ENCODE assay signal across 10 mouse cellular contexts in the genomic region with DNA sequence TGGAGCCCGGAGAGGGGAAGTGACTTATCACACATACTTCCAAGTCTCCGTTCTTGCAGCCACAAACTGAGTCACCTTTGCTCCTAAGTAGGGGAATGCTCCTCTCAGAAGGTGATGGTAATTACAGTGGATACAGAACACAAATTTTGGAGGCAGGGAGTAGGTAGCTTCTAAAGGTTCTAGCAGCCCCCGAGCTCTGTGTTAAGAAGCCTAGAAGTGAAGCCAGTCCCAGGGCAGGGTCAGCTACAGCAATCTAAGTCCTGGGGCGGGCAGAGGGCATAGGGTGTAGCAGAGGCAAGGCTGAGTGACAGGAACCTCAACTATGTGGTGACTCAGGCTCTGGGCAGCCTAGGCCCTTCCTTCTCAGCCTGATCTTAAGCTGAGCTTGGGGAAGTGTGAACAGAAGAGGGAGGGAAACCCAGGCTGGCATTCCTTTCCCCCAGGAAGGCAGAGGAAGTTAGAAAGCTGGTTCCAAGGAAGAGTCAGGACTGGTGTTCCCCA. TPM values are rescaled to one million over a fixed set of nuclear protein-coding genes. Genes with fewer than 3 reads are reported as not detected.
A peak's percentile ranks its signal among the peaks of the same experiment; 100 is the strongest.
DNase-seq lines count a peak whose midpoint lies in the region; ATAC-seq and TF ChIP-seq lines count a peak whose summit lies in the region.
"Had no signal": no experiment of that assay in that cellular context is flagged by ENCODE, and none has a peak within 500 bp of the region (broad histone marks: within the 10 kb centered on the region; RNA-seq: fewer than 3 reads in every experiment).

No protein-coding gene starts in this region.

- ATAC-seq in lung, postnatal 0 days, result peak; percentile 87
- ATAC-seq in cerebellum, adult (ENCODE audit: insufficient number of reproducible peaks, low FRiP score, low TSS enrichment), result no peak

- no peaks in the 10 kb centered on the region for H3K79me2 ChIP-seq in MEL (ENCODE audit: control insufficient read depth, insufficient read depth, low read length, poor library complexity)
- no peaks in the 10 kb centered on the region for H3K79me2 ChIP-seq in heart, adult 2 months (replicated peaks; ENCODE audit: control insufficient read depth, insufficient read depth, low read length)

- H3K27me3 ChIP-seq in MEL (ENCODE audit: control insufficient read depth in 1 of 2, insufficient read depth in 2 of 2, low read length in 2 of 2), result no peaks in the 10 kb centered on the region
- no peaks in the 10 kb centered on the region for H3K27me3 ChIP-seq in heart, adult 2 months (ENCODE audit: control insufficient read depth, insufficient read depth, low read length)
- no peaks in the 10 kb centered on the region for H3K27me3 ChIP-seq in lung, postnatal 0 days (replicated peaks; ENCODE audit: insufficient read depth, low read length)

- peaks cover 8 to 57% of the 10 kb centered on the region in 2 experiments for H3K36me3 ChIP-seq in MEL (ENCODE audit: control insufficient read depth in 1 of 2, insufficient read depth in 2 of 2, low read length in 2 of 2)
- peaks cover 6% of the 10 kb centered on the region for H3K36me3 ChIP-seq in heart, adult 2 months (ENCODE audit: control insufficient read depth, insufficient read depth, low read length)
- H3K36me3 ChIP-seq in lung, postnatal 0 days (ENCODE audit: insufficient read depth, low read length), result peaks cover 2% of the 10 kb centered on the region; the same call in 1 of the 2 replicates

- no peaks in the 10 kb centered on the region for H3K9me3 ChIP-seq in MEL (replicated peaks; ENCODE audit: insufficient read depth, low read length)
- no peaks in the 10 kb centered on the region for H3K9me3 ChIP-seq in lung, postnatal 0 days (ENCODE audit: low read length)
- H3K9me3 ChIP-seq: G1E had no signal

- no peak overlapping the region for H3K4me3 ChIP-seq in MEL (ENCODE audit: control insufficient read depth in 1 of 2, insufficient read depth in 1 of 2, low read depth in 2 of 2, low read length in 2 of 2)
- no peak overlapping the region for H3K4me3 ChIP-seq in heart, adult 2 months
- H3K4me3 ChIP-seq in lung, postnatal 0 days (ENCODE audit: low read depth, low read length), result no peak overlapping the region

- intact Hi-C loops in heart, adult 2 months (cut with DNase I), result no loop called here

- TF ChIP-seq CTCF in MEL (IDR thresholded peaks at IDR 0.05 in 2 of 3, conservative IDR thresholded peaks at IDR 0.05 in 1 of 3; ENCODE audit: control insufficient read depth in 1 of 3, insufficient read depth in 1 of 3, low read depth in 2 of 3, low read length in 3 of 3, poor library complexity in 1 of 3, severe bottlenecking in 1 of 3), result no peak
- no peak for TF ChIP-seq CTCF in heart, adult 2 months (IDR thresholded peaks at IDR 0.05)
- no peak for TF ChIP-seq CTCF in lung, postnatal 0 days (IDR thresholded peaks at IDR 0.05)

- TF ChIP-seq EP300 in MEL (IDR thresholded peaks at IDR 0.05; ENCODE audit: low read depth in 1 of 2, low read length in 2 of 2), result peak; percentile 69 to 77; a peak in 2 of 4 replicates
- TF ChIP-seq EP300 in heart, adult 2 months (IDR thresholded peaks at IDR 0.05; ENCODE audit: insufficient read depth, low read depth, low read length), result 0 out of 2 replicates have a peak, but pooled peaks have one; percentile 20
- peak; percentile 64 for TF ChIP-seq EP300 in lung, postnatal 0 days (IDR thresholded peaks at IDR 0.05)

- no peak for TF ChIP-seq RAD21 in MEL (IDR thresholded peaks at IDR 0.05; ENCODE audit: low read depth, low read length)

- H3K27ac ChIP-seq in MEL (ENCODE audit: control insufficient read depth, low read depth, low read length), result peak overlapping the region; percentile 40
- H3K27ac ChIP-seq in heart, adult 2 months, result peak overlapping the region; percentile 48; the same call in 1 of the 2 replicates
- H3K27ac ChIP-seq in lung, postnatal 0 days (ENCODE audit: low read length), result peak overlapping the region; percentile 81
- H3K27ac ChIP-seq: liver, embryonic 14.5 days had no signal

- no peak overlapping the region for H3K9ac ChIP-seq in MEL (ENCODE audit: control insufficient read depth, low read depth, low read length, poor library complexity, severe bottlenecking)
- H3K9ac ChIP-seq in heart, adult 2 months (ENCODE audit: low read depth, low read length), result peak overlapping the region; percentile 3; the same call in 1 of the 2 replicates
- no peak overlapping the region for H3K9ac ChIP-seq in lung, postnatal 0 days (replicated peaks; ENCODE audit: low read depth)
- H3K9ac ChIP-seq: liver, embryonic 14.5 days had no signal

- DNase-seq in gastrocnemius, adult 18-20 months (ENCODE audit: low spot score), result peak; percentile 60
- no peak for DNase-seq in gastrocnemius, postnatal 4 days (ENCODE audit: low spot score in 2 of 2)
- DNase-seq in MEL (ENCODE audit: low read depth, low spot score), result peak; percentile 70
- peak in 1 of 2 experiments; percentile 65 for DNase-seq in heart, adult 2 months
- DNase-seq in lung, postnatal 0 days (ENCODE audit: low spot score), result peak; percentile 95
- no peak for DNase-seq in ovary, adult 18-20 months (ENCODE audit: low spot score)
- no peak for DNase-seq in kidney, adult 11 months

- H3K4me2 ChIP-seq in lung, postnatal 0 days (replicated peaks; ENCODE audit: low read depth, low read length), result no peak overlapping the region

- WGBS in heart, adult 2 months, result 23% methylated on average over 4 of the region's 4 CpGs
- WGBS in lung, postnatal 0 days, result 11% methylated on average over 4 of the region's 4 CpGs

- no peak for TF ChIP-seq POLR2A in MEL (IDR thresholded peaks at IDR 0.05; ENCODE audit: control insufficient read depth in 1 of 2, insufficient read depth in 1 of 2, low read depth in 1 of 2, low read length in 2 of 2, poor library complexity in 1 of 2)
- 0 out of 2 replicates have a peak, but pooled peaks have one; percentile 20 for TF ChIP-seq POLR2A in heart, adult 2 months (IDR thresholded peaks at IDR 0.05; ENCODE audit: insufficient read depth, low read depth, low read length)

- peaks cover 18 to 48% of the 10 kb centered on the region in 2 experiments for H3K4me1 ChIP-seq in MEL (ENCODE audit: control insufficient read depth in 1 of 2, insufficient read depth in 2 of 2, low read length in 2 of 2)
- peaks cover 34% of the 10 kb centered on the region for H3K4me1 ChIP-seq in heart, adult 2 months (ENCODE audit: control insufficient read depth, insufficient read depth, low read length)
- peaks cover 40% of the 10 kb centered on the region for H3K4me1 ChIP-seq in lung, postnatal 0 days (ENCODE audit: insufficient read depth, low read depth, low read length)

TF ChIP-seq in MEL, 35 proteins besides CTCF, POLR2A, EP300 and RAD21 (continues in another document):
- TF ChIP-seq GATA1 (IDR thresholded peaks at IDR 0.05; ENCODE audit: low read depth, low read length) (peak; percentile 77), RCOR1 (IDR thresholded peaks at IDR 0.05; ENCODE audit: low read depth, low read length) (no peak; the same call in 1 of the 2 replicates), NELFE (IDR thresholded peaks at IDR 0.05; ENCODE audit: low read depth, low read length) (no peak), BHLHE40 (IDR thresholded peaks at IDR 0.05; ENCODE audit: borderline replicate concordance, low read depth, low read length) (no peak), POLR2AphosphoS5 (IDR thresholded peaks at IDR 0.05; ENCODE audit: borderline replicate concordance, low read depth, low read length) (no peak)

RNA-seq across cellular contexts. Expression of gene Ahnak, which starts 5.9 kb away (rescaled TPM):
- total RNA-seq in gastrocnemius, adult 18-20 months (2021), result 100 to 1,000 TPM; 199 to 202 TPM
- 100 to 1,000 TPM; 377 to 414 TPM for total RNA-seq in gastrocnemius, postnatal 4 days (2021)
- 1.2 and 1.3 TPM in 2 replicates for total RNA-seq in MEL (2012; rRNA removed)
- 1 to 10 TPM in 1 of 2 experiments, not detected in 1; 2.2 TPM for polyA plus RNA-seq in MEL (2012; ENCODE audit: insufficient read depth in 1 of 2, insufficient read length in 2 of 2, low read depth in 1 of 2, low replicate concordance in 2 of 2, missing spikeins in 1 of 2)
- 100 to 1,000 TPM; 299 to 348 TPM for total RNA-seq in heart, adult 2 months (2021)
- 23.0 and 42.5 TPM in 2 replicates for polyA plus RNA-seq in heart, adult 2 months (2012; rRNA removed)
- polyA plus RNA-seq in lung, postnatal 0 days (2015; fragmentation: Nextera tagmentation; extraction: Ambion mirVana), result 151 and 163 TPM in 2 replicates

RNA-seq across cellular contexts. Expression of gene Eef1g, which starts 16.4 kb away (rescaled TPM):
- total RNA-seq in gastrocnemius, adult 18-20 months (2021), result 100 to 1,000 TPM; 452 to 469 TPM
- 100 to 1,000 TPM; 704 to 748 TPM for total RNA-seq in gastrocnemius, postnatal 4 days (2021)
- total RNA-seq in MEL (2012; rRNA removed), result 1,362 and 1,397 TPM in 2 replicates
- 1,000 to 10,000 TPM; 1,691 to 1,817 TPM for polyA plus RNA-seq in MEL (2012; ENCODE audit: insufficient read depth in 1 of 2, insufficient read length in 2 of 2, low read depth in 1 of 2, low replicate concordance in 2 of 2, missing spikeins in 1 of 2)
- 100 to 1,000 TPM; 224 to 260 TPM for total RNA-seq in heart, adult 2 months (2021)
- polyA plus RNA-seq in heart, adult 2 months (2012; rRNA removed), result 191 and 291 TPM in 2 replicates
- polyA plus RNA-seq in lung, postnatal 0 days (2015; fragmentation: Nextera tagmentation; extraction: Ambion mirVana), result 153 and 159 TPM in 2 replicates

RNA-seq across cellular contexts. Expression of gene Tut1, which starts 29.6 kb away (rescaled TPM):
- 1 to 10 TPM; 7.6 to 8.2 TPM for total RNA-seq in gastrocnemius, adult 18-20 months (2021)
- total RNA-seq in gastrocnemius, postnatal 4 days (2021), result 10 to 100 TPM; 12.7 to 14.9 TPM
- 54.6 and 54.9 TPM in 2 replicates for total RNA-seq in MEL (2012; rRNA removed)
- 10 to 100 TPM in 1 of 2 experiments, not detected in 1; 68.2 TPM for polyA plus RNA-seq in MEL (2012; ENCODE audit: insufficient read depth in 1 of 2, insufficient read length in 2 of 2, low read depth in 1 of 2, low replicate concordance in 2 of 2, missing spikeins in 1 of 2)
- 1 to 10 TPM; 8.5 to 9.4 TPM for total RNA-seq in heart, adult 2 months (2021)
- polyA plus RNA-seq in heart, adult 2 months (2012; rRNA removed), result 7.2 and 10.6 TPM in 2 replicates
- 12.8 and 13.6 TPM in 2 replicates for polyA plus RNA-seq in lung, postnatal 0 days (2015; fragmentation: Nextera tagmentation; extraction: Ambion mirVana)

RNA-seq across cellular contexts. Expression of gene Mta2, which starts 41.5 kb away (rescaled TPM):
- 10 to 100 TPM; 21.6 to 24.2 TPM for total RNA-seq in gastrocnemius, adult 18-20 months (2021)
- 10 to 100 TPM; 61.1 to 69.8 TPM for total RNA-seq in gastrocnemius, postnatal 4 days (2021)
- total RNA-seq in MEL (2012; rRNA removed), result 150 and 171 TPM in 2 replicates
- 100 to 1,000 TPM; 116 to 167 TPM for polyA plus RNA-seq in MEL (2012; ENCODE audit: insufficient read depth in 1 of 2, insufficient read length in 2 of 2, low read depth in 1 of 2, low replicate concordance in 2 of 2, missing spikeins in 1 of 2)
- 10 to 100 TPM; 29.0 to 32.1 TPM for total RNA-seq in heart, adult 2 months (2021)
- polyA plus RNA-seq in heart, adult 2 months (2012; rRNA removed), result 13.1 and 15.6 TPM in 2 replicates
- polyA plus RNA-seq in lung, postnatal 0 days (2015; fragmentation: Nextera tagmentation; extraction: Ambion mirVana), result 81.8 and 84.7 TPM in 2 replicates

RNA-seq across cellular contexts. Expression of gene Eml3, which starts 53.8 kb away (rescaled TPM):
- 1 to 10 TPM; 3.1 to 4.5 TPM for total RNA-seq in gastrocnemius, adult 18-20 months (2021)
- 10 to 100 TPM; 24.3 to 26.7 TPM for total RNA-seq in gastrocnemius, postnatal 4 days (2021)
- total RNA-seq in MEL (2012; rRNA removed), result 13.0 and 16.6 TPM in 2 replicates
- 10 to 100 TPM in 1 of 2 experiments, not detected in 1; 23.4 TPM for polyA plus RNA-seq in MEL (2012; ENCODE audit: insufficient read depth in 1 of 2, insufficient read length in 2 of 2, low read depth in 1 of 2, low replicate concordance in 2 of 2, missing spikeins in 1 of 2)
- 1 to 10 TPM; 7.0 to 9.7 TPM for total RNA-seq in heart, adult 2 months (2021)
- polyA plus RNA-seq in heart, adult 2 months (2012; rRNA removed), result 17.6 and 18.4 TPM in 2 replicates
- 28.6 and 30.5 TPM in 2 replicates for polyA plus RNA-seq in lung, postnatal 0 days (2015; fragmentation: Nextera tagmentation; extraction: Ambion mirVana)

Comparison
In these comparisons a context has a peak if more than half of its experiments do, and no peak if none do; other contexts are left out.
1. DNase-seq: peak in gastrocnemius, adult 18-20 months (single experiment), MEL (single experiment) and lung, postnatal 0 days (single experiment); none in gastrocnemius, postnatal 4 days (0 of 2), ovary, adult 18-20 months (single experiment) and kidney, adult 11 months (single experiment).
2. RNA of gene Ahnak, which starts 5.9 kb away (total RNA-seq): 377 to 414 TPM in gastrocnemius, postnatal 4 days, 299 to 348 TPM in heart, adult 2 months and 199 to 202 TPM in gastrocnemius, adult 18-20 months; 1.2 to 1.3 TPM in MEL; every median in the first group is over 10 times any median in the second.
3. Peak in every context shown above with its lines, with median percentiles within 50 percentile points of each other: H3K27ac ChIP-seq.